Mouse (Mus musculus) spleen, adult 2 months (tissue): Measurements from ENCODE around the gene Ankrd52.

Experiments
- CTCF ChIP-seq: fragments of 200-500 bp; IDR thresholded peaks from 2 replicates; pipeline ENCODE4 v1.5.1; 2011; ENCODE audit warnings: mild to moderate bottlenecking, inconsistent platforms; ENCODE audit not compliant: insufficient read depth, insufficient read length, insufficient replicate concordance; ENCODE audit errors: extremely low read depth
- POLR2A ChIP-seq: fragments of 200-500 bp; IDR thresholded peaks from 2 replicates; pipeline ENCODE4 v1.6.1; 2011; ENCODE audit warnings: low read depth, low read length, inconsistent platforms

- TF ChIP-seq CTCF, result peak; percentile 56; the same call in 1 of the 2 replicates
- no peak for TF ChIP-seq POLR2A
These were observed 63.5 kb downstream of the Ankrd52 start for GRCm38 (mm10) chr10:128440407-128440806.
